Mouse (Mus musculus) G1E (cell line): Measurements from ENCODE around the gene Nek4.

Source experiments
- CTCF ChIP-seq: IDR thresholded peaks from 2 replicates; pipeline ENCODE4 v1.5.1; 2012; ENCODE audit warnings: low read depth, low read length, inconsistent platforms, mixed read lengths
- GATA1 ChIP-seq: IDR thresholded peaks from 2 replicates; pipeline ENCODE4 v1.6.1; 2012; ENCODE audit warnings: borderline replicate concordance, low read length, inconsistent platforms, mixed read lengths
- POLR2AphosphoS5 ChIP-seq: IDR thresholded peaks from 2 replicates; pipeline ENCODE4 v1.6.1; 2012; ENCODE audit warnings: low read depth, low read length, inconsistent platforms; ENCODE audit not compliant: insufficient replicate concordance
- TAL1 ChIP-seq: conservative IDR thresholded peaks from 2 replicates; pipeline ENCODE4 v1.6.1; 2012; ENCODE audit warnings: low read depth, low read length, inconsistent platforms, mixed read lengths

- no peak for TF ChIP-seq CTCF
- no peak for TF ChIP-seq POLR2AphosphoS5
- no peak for TF ChIP-seq TAL1
- TF ChIP-seq GATA1, result no peak
Observed at GRCm38 (mm10) chr14:31011588-31011987, 60.4 kb downstream of the Nek4 start.
